Mouse (Mus musculus) layer of hippocampus, adult 9-10 months (tissue): ENCODE results near the gene Tubgcp3.
A peak's percentile ranks its signal among the peaks of the same experiment; 100 is the strongest.
"Not testable (repeated sequence)": the region's sequence is repeated elsewhere in the genome, so short reads cannot be mapped to it uniquely, and the experiment has no call there.

Experiments used
- DNase-seq: peaks from one replicate; pipeline ENCODE4 v3.0.0; 2022; ENCODE audit warnings: low spot score

Tubgcp3 gene

DNA sequence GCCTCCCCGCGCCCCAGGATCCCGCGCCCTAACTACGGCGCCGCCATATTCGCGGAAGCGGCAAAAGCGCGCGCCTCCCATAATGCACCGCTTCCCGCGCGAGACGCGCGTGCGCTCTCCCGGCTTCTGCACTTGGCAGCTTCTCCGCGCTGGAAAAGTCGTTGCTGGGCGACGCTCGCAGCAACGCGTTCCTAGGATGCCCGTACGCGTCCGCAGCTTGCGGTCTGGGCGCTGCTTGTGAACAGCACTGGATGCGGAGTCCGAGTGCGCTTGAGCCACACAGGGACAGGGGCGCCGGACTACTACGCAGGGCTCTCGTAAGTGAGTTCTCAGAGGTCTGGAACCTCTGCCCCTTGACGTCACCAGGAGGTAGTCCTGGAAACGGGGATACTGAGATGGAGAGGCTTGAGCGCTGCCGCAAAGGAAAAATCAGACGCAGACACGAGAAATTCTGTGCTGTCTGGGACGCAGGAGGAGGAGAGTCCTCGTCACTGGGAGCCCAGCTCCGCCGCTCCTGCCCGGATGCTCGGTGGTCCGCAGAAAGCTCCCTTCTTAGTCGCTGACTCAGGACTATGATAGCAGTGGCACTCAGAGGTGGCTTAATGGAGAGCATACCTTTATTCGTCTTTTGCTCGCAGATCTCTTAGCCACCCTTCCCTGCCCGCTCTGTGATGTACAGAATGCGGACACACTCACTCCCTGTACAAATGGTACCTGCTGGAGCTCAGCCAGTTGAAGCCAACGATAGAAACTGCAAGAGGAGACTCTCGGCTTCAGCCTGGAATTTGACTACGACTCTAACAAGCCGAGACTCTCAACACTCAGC is at the start of gene Tubgcp3:
Tubgcp3 (minus strand) TSS at position 193 of the 826 bp plus-strand sequence.
- DNase-seq = peak; percentile 69

DNA sequence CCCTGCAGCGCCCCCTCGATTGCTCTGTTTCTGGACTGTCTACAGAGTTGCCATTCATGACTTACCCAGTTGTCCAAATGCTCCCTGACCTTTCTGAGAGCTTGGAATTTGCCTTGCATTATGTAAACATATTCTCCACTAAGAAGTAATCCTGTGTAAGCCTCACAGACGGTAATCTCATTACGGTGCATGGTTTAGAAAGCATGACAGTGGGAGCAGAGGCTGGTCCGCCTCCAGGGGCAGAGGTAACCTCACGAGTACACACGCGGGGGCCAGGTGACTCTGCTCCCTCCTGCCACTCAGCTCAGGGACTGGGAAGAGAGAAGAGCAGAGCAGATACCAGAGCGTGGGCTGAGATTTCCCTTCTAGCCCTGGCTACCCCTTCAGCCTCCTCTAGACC is 47.0 kb upstream of the Tubgcp3 start:
- DNase-seq = no peak

DNA sequence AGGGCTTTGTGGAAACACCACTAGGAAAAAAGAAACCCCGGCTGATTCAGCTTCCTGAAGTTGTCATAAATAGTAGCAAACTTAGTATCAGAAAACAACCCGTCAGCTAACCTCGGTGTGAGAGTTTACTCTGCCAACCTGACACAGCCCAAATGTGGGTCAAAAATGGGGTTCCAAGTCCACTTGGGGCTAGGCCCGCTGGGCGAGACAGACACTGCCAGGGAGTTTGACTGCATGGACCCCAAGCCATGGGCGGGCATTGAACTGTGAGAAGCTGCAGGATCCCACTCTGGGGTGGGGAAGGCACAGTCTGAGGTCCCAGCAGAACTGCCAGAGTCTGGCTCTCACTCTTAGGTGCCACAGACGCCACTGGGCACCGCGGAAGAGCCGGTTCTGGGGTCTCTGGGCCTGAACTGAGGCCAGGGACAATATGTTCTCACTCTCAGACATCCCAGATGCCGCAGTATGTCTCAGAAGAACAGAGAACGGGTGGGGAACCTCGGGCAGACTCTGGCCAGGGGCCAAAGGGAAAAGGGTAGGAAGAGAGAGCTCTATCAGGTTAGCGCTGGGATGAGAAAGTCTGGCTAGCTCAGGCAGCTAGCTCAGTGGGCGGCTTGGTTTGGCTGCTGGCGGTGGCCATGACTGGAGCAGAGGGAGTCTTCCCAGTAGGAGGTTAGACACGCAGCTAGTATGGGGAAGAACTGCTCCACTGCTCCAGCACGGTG is 44.0 kb upstream of the Tubgcp3 start:
- DNase-seq = no peak

- DNase-seq = no peak
Measured at GRCm38 (mm10) chr8:12711623-12712022, 39.6 kb upstream of the Tubgcp3 start.

DNA sequence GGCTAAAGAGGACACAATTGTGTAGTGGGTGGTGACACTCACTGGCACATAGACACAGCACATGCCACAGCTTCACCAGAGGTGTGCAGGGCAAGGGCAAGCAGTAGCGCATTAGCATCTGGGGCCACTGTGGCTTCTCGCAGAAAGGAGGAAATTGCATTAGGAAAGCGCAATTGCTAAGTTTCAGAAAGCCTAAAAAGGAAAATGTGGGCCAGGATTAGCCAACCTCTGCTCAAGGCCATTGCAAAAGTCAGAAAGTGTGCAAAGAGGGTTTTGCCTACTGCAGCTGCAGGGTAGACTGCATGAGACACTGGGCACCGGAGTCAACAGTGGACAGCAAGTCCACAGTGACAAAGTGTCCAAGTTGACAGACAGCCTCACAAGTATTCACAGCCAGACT is 31.5 kb upstream of the Tubgcp3 start:
- DNase-seq = no peak

GRCm38 (mm10) chr8:12702290-12702689 is 30.2 kb upstream of the Tubgcp3 start:
- DNase-seq = no peak

DNA sequence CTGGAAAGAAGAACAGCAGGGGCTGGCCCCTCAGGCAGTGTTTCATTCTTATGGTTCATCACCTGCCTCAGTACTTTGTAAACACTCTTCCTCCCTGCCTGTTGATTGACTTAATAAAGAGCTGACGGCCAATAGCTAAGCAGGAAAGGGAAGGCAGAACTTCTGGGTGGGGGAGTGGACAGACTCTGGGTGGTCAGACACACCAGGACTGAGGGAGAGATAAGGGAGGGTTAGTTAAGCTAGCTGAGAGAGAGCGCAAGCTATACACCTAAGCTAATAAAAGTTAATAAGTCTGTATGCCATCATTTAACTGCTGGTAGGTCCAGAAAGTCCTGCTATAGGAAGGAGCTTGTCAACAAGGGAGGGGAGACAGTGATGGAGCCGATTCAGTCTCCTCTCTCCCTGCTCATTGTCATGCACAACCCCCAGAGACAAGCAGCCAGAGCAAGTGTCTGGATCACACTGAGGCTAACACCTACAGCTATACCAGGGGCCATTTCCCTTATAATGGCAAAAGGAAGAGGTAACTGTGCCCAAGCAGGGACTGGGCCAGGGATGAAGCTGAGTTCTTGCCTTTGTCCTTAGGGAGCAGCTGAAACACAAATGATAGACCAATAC is 26.7 kb upstream of the Tubgcp3 start:
- no peak for DNase-seq

DNA sequence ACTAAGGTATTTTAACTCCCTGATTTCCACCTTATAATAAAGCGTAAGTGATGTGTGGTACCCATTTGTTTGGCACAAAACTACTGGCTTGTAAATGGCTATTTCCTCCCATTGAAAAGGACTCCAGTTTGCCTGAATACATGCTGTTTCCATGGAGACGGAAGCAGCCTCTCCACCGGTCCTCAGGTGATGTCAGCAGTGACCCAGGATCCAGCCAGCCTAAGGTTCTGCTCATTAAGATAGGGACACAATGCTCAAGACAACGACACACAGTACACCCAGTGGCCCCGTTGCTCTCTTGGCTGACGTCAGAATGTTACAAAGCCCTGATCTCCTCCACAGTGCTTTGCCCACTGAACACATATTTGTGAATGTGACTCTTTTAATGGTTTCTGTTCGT is 16.8 kb upstream of the Tubgcp3 start:
- DNase-seq = no peak

DNA sequence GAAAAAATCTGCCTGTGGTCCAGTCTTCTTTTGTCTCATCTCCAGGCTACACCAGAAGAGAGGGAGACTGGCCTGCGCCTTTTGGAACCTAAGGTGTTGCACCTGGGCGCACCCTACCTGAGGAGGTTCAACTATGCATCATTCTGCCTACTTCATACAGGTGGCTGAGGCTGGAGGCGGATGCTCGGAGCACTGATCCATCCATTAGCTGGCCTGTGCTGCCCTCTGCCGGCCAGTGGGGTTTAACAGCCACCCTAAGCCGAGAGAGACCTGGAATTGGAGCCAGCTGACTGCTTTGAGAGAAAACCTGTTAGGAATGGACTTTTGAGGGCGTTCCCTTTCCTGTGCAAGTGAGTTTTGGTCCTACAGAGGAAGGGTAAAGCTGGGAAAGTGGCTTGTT is 5.5 kb upstream of the Tubgcp3 start:
- DNase-seq = peak; percentile 68

- no peak for DNase-seq
Measured at GRCm38 (mm10) chr8:12671473-12672055, 484 bp downstream of the Tubgcp3 start.

GRCm38 (mm10) chr8:12670965-12671364 is 1.1 kb downstream of the Tubgcp3 start:
- DNase-seq = no peak

- DNase-seq = peak; percentile 49
Measured at GRCm38 (mm10) chr8:12668832-12669231, 3.2 kb downstream of the Tubgcp3 start.

GRCm38 (mm10) chr8:12666530-12666929 is 5.5 kb downstream of the Tubgcp3 start:
- not testable (repeated sequence) for DNase-seq

- DNase-seq = no peak
Measured at GRCm38 (mm10) chr8:12663105-12663456, 9.0 kb downstream of the Tubgcp3 start.

DNA sequence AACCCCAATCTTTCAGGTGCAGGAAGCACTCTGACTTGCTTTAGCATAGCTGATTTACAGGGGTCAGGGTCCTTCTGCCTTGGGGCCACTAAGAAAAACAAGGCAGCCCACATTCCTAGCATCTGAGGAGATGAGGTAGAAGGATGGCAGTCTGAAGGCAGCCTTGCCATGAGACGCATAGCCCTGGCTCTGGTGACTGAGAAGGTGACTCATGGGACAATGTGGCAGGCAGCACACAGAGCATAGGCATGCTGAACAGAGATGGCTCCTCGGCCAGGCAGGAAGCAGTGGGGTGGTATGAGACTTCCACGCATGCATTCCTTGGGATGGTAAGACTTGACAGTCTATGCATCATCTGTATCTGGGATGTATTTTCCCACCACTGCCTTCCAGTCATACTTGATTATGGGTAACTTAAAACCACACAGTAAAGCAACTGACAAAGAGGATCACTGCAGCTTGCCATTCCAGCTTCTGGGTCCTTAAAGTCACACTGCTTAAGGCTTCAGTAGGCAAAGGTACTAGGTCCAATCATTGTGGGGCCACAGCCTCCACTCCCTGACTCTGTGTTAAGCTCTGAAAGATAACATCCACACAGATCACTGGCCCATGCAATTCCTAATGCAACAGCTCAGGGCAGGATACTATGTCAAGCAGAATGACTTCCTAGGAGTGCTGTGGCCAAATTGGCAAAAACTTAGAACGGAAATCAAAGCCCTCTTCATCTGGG is 9.5 kb downstream of the Tubgcp3 start:
- no peak for DNase-seq

DNA sequence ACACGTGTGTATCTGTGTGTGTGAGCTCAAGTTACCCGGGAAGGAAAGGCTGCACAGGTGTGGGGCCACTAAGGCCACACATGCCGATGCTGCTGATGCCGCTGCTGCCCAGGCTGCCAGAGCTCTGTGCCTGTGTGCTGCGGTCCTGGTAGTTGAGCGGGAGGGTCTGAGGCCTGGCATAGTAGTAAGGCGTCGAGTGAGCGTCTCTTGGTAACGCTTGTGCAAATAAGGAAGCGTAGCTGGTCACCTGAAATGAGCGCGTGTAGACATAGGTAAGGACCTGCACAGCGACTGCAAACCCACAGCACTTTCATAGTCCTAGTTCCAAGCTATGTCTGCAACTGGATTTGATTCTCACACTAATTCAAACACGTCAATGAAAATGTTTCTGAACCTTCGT is 14.6 kb downstream of the Tubgcp3 start:
- DNase-seq = no peak

GRCm38 (mm10) chr8:12651246-12651645 is 20.8 kb downstream of the Tubgcp3 start:
- no peak for DNase-seq

- DNase-seq = no peak
Measured at GRCm38 (mm10) chr8:12650495-12650894, 21.6 kb downstream of the Tubgcp3 start.

GRCm38 (mm10) chr8:12648951-12649350 is 23.1 kb downstream of the Tubgcp3 start:
- no peak for DNase-seq

GRCm38 (mm10) chr8:12646536-12646935 is 25.5 kb downstream of the Tubgcp3 start:
- DNase-seq = no peak

DNA sequence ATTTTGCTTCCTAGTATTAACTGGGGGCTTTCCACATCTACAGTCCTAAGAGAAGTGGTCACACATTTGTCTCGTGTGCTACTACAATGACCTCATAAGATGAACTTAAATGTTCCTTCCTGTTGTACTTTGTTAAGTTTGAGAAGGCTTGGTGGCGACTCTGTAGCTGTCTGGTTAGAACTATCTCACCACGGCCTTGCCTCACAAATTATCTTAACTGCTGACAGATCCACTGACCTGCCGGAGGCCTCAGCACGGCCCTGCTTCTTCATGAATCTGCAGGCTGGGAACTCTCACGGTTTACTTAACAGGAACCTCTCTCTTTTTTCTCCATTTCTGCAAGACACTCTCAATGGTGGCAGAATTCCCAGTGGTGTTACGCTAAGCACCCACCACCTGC is 27.2 kb downstream of the Tubgcp3 start:
- no peak for DNase-seq

DNA sequence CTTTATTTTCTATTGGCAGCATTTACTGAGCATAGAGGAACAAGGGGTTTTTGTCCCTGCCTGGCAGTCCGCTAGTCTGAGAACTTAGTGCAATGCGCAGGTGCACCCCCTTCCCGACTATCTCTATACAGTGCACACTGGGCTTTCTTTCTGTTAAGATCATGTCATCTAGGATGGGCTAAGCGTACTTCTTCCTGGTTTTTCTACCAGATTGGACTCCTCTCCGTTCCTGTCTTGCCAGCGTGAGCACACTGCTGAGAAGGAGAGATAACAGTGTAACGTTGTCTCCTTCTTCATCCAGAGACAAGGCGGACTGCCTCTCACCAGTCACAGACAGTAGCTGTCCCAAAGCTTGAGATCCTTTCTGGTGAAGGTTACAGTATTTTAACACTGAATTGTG is 27.7 kb downstream of the Tubgcp3 start:
- DNase-seq = no peak
